Mouse (Mus musculus): ENCODE results near the gene Ephx4. TPM values are rescaled to one million over a fixed set of nuclear protein-coding genes. Genes with fewer than 3 reads are reported as not detected.

The Ephx4 gene
- polyA plus RNA-seq, 1 experiment, result not detected

- Histone ChIP-seq H3K4me3 (replicated peaks) (no peak overlapping the region), H3K9me3 (ENCODE audit: control insufficient read depth, low read length) (no peaks in the 10 kb centered on the region), H3K36me3 (ENCODE audit: control insufficient read depth) (no peaks in the 10 kb centered on the region), H3K4me1 (ENCODE audit: control insufficient read depth) (no peaks in the 10 kb centered on the region), H3K27me3 (ENCODE audit: control insufficient read depth) (no peaks in the 10 kb centered on the region; the same call in 1 of the 2 replicates)
- TF ChIP-seq GATA1 (IDR thresholded peaks at IDR 0.05; ENCODE audit: low read length) (no peak), TAL1 (IDR thresholded peaks at IDR 0.05; ENCODE audit: low read length) (no peak)
These were observed 12.6 kb downstream of the Ephx4 start for GRCm38 (mm10) chr5:107415098-107415497.

- Histone ChIP-seq H3K4me3 (replicated peaks) (no peak overlapping the region), H3K36me3 (ENCODE audit: control insufficient read depth) (no peaks in the 10 kb centered on the region), H3K4me1 (ENCODE audit: control insufficient read depth) (no peaks in the 10 kb centered on the region), H3K27me3 (ENCODE audit: control insufficient read depth) (no peaks in the 10 kb centered on the region; the same call in 1 of the 2 replicates), H3K9me3 (ENCODE audit: control insufficient read depth, low read length) (no peaks in the 10 kb centered on the region)
- no peak for TF ChIP-seq TAL1 (IDR thresholded peaks at IDR 0.05; ENCODE audit: low read length)
- no peak for TF ChIP-seq GATA1 (IDR thresholded peaks at IDR 0.05; ENCODE audit: low read length)
These were observed 19.1 kb downstream of the Ephx4 start for GRCm38 (mm10) chr5:107421676-107422075.

GRCm38 (mm10) chr5:107431249-107431648, 28.7 kb downstream of the Ephx4 start, which contains the start of gene Lpcat2b:
Lpcat2b (plus strand) TSS chr5:107431549.
- H3K4me3 ChIP-seq (replicated peaks), result no peak within 1 kb of the TSS
- H3K36me3 ChIP-seq (ENCODE audit: control insufficient read depth), result no peaks in the 10 kb centered on the region
- peaks cover 37% of the 10 kb centered on the region for H3K27me3 ChIP-seq (ENCODE audit: control insufficient read depth)
- no peaks in the 10 kb centered on the region for H3K9me3 ChIP-seq (ENCODE audit: control insufficient read depth, low read length)
- TF ChIP-seq GATA1 (IDR thresholded peaks at IDR 0.05; ENCODE audit: low read length) (no peak), TAL1 (IDR thresholded peaks at IDR 0.05; ENCODE audit: low read length) (no peak)
- peaks cover 6% of the 10 kb centered on the region for H3K4me1 ChIP-seq (ENCODE audit: control insufficient read depth)

- TF ChIP-seq GATA1 (IDR thresholded peaks at IDR 0.05; ENCODE audit: low read length), result no peak
- TF ChIP-seq TAL1 (IDR thresholded peaks at IDR 0.05; ENCODE audit: low read length), result no peak
- Histone ChIP-seq H3K4me3 (replicated peaks) (no peak overlapping the region), H3K4me1 (ENCODE audit: control insufficient read depth) (peaks cover 30% of the 10 kb centered on the region), H3K36me3 (ENCODE audit: control insufficient read depth) (peaks cover 2% of the 10 kb centered on the region; the same call in 1 of the 2 replicates), H3K27me3 (ENCODE audit: control insufficient read depth) (peaks cover 32% of the 10 kb centered on the region), H3K9me3 (ENCODE audit: control insufficient read depth, low read length) (no peaks in the 10 kb centered on the region)
These were observed 31.5 kb downstream of the Ephx4 start for GRCm38 (mm10) chr5:107434001-107434400.

- H3K27me3 ChIP-seq (ENCODE audit: control insufficient read depth), result peaks cover 25% of the 10 kb centered on the region
- no peak overlapping the region for H3K4me3 ChIP-seq (replicated peaks)
- peaks cover 48% of the 10 kb centered on the region for H3K4me1 ChIP-seq (ENCODE audit: control insufficient read depth)
- no peaks in the 10 kb centered on the region for H3K9me3 ChIP-seq (ENCODE audit: control insufficient read depth, low read length)
- H3K36me3 ChIP-seq (ENCODE audit: control insufficient read depth), result peaks cover 2% of the 10 kb centered on the region; the same call in 1 of the 2 replicates
- TF ChIP-seq GATA1 (IDR thresholded peaks at IDR 0.05; ENCODE audit: low read length) (no peak), TAL1 (IDR thresholded peaks at IDR 0.05; ENCODE audit: low read length) (no peak)
These were observed 33.6 kb downstream of the Ephx4 start for GRCm38 (mm10) chr5:107436185-107436584.

- peak overlapping the region; percentile 91 for H3K4me3 ChIP-seq (replicated peaks)
- H3K9me3 ChIP-seq (ENCODE audit: control insufficient read depth, low read length), result no peaks in the 10 kb centered on the region
- peaks cover 19% of the 10 kb centered on the region for H3K27me3 ChIP-seq (ENCODE audit: control insufficient read depth)
- H3K36me3 ChIP-seq (ENCODE audit: control insufficient read depth), result peaks cover 2% of the 10 kb centered on the region; the same call in 1 of the 2 replicates
- TF ChIP-seq GATA1 (IDR thresholded peaks at IDR 0.05; ENCODE audit: low read length), result no peak
- TF ChIP-seq TAL1 (IDR thresholded peaks at IDR 0.05; ENCODE audit: low read length), result no peak
- peaks cover 50% of the 10 kb centered on the region for H3K4me1 ChIP-seq (ENCODE audit: control insufficient read depth)
These were observed 34.2 kb downstream of the Ephx4 start for GRCm38 (mm10) chr5:107436587-107437209.

GRCm38 (mm10) chr5:107437464-107438281, 35.1 kb downstream of the Ephx4 start, which contains the start of gene Btbd8:
Btbd8 (plus strand) TSS chr5:107437997.
- Histone ChIP-seq H3K4me1 (ENCODE audit: control insufficient read depth) (peaks cover 54% of the 10 kb centered on the region), H3K27me3 (ENCODE audit: control insufficient read depth) (peaks cover 17% of the 10 kb centered on the region), H3K36me3 (ENCODE audit: control insufficient read depth) (peaks cover 2% of the 10 kb centered on the region; the same call in 1 of the 2 replicates), H3K4me3 (replicated peaks) (peak within 1 kb of the TSS; percentile 91), H3K9me3 (ENCODE audit: control insufficient read depth, low read length) (no peaks in the 10 kb centered on the region)
- no peak for TF ChIP-seq TAL1 (IDR thresholded peaks at IDR 0.05; ENCODE audit: low read length)
- TF ChIP-seq GATA1 (IDR thresholded peaks at IDR 0.05; ENCODE audit: low read length), result no peak

- H3K36me3 ChIP-seq (ENCODE audit: control insufficient read depth), result peaks cover 2% of the 10 kb centered on the region; the same call in 1 of the 2 replicates
- peak overlapping the region; percentile 91 for H3K4me3 ChIP-seq (replicated peaks)
- TF ChIP-seq GATA1 (IDR thresholded peaks at IDR 0.05; ENCODE audit: low read length) (no peak), TAL1 (IDR thresholded peaks at IDR 0.05; ENCODE audit: low read length) (no peak)
- peaks cover 10% of the 10 kb centered on the region for H3K27me3 ChIP-seq (ENCODE audit: control insufficient read depth)
- H3K9me3 ChIP-seq (ENCODE audit: control insufficient read depth, low read length), result no peaks in the 10 kb centered on the region
- H3K4me1 ChIP-seq (ENCODE audit: control insufficient read depth), result peaks cover 54% of the 10 kb centered on the region
These were observed 35.8 kb downstream of the Ephx4 start for GRCm38 (mm10) chr5:107438353-107438752.

- Histone ChIP-seq H3K4me1 (ENCODE audit: control insufficient read depth) (peaks cover 42% of the 10 kb centered on the region), H3K27me3 (ENCODE audit: control insufficient read depth) (no peaks in the 10 kb centered on the region), H3K36me3 (ENCODE audit: control insufficient read depth) (peaks cover 4% of the 10 kb centered on the region), H3K4me3 (replicated peaks) (no peak overlapping the region), H3K9me3 (ENCODE audit: control insufficient read depth, low read length) (no peaks in the 10 kb centered on the region)
- no peak for TF ChIP-seq TAL1 (IDR thresholded peaks at IDR 0.05; ENCODE audit: low read length)
- TF ChIP-seq GATA1 (IDR thresholded peaks at IDR 0.05; ENCODE audit: low read length), result no peak
These were observed 39.3 kb downstream of the Ephx4 start for GRCm38 (mm10) chr5:107441881-107442280.
